Mouse (Mus musculus): ENCODE results near the gene Zfpm1.

The Zfpm1 gene

DNA sequence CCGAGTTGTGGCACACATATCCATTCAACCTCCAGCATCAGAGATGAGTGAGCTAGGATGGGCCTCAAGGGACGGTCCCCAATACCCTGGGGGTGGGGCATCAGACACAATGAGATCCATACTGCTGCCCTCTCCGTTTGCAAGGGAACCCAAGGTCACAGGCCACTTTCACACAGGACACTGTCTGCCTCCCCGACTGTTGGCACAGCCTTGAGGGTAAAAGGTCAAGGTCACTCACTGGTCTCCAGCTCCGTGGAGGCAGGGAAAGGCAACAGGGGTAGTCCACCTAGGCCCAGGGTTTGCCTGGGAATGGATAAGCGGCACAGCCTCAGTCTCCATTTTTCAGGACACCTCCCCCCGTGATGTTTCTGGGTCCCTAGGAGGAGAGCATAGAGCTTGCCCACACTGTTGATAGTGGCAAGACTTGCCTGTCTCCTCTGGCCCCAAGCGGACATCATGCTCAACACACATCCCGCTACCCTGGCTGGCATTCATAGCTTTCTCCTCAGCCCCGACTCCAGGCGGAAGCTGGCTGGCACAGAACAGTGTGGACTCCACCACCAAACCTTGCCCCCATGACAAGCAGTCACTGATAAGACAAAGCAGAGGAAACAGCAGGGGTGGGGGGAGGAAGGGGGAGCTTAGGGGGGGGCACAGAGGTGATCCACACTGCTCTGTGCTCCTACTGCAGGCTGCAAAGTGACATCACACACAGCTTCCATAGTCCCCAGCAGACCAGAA is 7.1 kb upstream of the Zfpm1 start:
- 82% methylated on average over 11 of the region's 11 CpGs for WGBS

GRCm38 (mm10) chr8:122276308-122276707 is 5.6 kb upstream of the Zfpm1 start:
- 97% methylated on average over 5 of the region's 5 CpGs for WGBS

- 78% methylated on average over 18 of the region's 18 CpGs for WGBS
These were observed 4.5 kb upstream of the Zfpm1 start for GRCm38 (mm10) chr8:122277204-122277995.

DNA sequence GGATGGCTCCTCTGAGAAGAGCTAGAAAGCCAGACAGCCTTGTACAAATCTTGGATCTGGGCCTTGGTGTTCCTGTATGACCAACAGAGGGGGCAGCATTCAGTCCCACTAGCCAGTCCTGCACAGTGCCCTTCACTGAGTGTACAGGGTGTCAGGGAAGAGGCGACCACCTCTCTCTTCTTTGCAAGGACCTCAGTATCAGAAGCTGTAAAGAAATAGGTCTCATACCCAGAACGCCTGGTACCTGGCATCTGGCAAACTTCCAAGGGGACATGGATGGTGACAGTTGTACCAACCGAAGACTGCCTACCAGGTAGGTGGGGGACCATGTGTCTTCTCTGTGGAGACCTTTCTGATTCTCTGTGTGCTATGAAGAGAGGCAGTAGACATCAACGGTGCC is 1.8 kb upstream of the Zfpm1 start:
- 77% methylated on average over 4 of the region's 4 CpGs for WGBS

DNA sequence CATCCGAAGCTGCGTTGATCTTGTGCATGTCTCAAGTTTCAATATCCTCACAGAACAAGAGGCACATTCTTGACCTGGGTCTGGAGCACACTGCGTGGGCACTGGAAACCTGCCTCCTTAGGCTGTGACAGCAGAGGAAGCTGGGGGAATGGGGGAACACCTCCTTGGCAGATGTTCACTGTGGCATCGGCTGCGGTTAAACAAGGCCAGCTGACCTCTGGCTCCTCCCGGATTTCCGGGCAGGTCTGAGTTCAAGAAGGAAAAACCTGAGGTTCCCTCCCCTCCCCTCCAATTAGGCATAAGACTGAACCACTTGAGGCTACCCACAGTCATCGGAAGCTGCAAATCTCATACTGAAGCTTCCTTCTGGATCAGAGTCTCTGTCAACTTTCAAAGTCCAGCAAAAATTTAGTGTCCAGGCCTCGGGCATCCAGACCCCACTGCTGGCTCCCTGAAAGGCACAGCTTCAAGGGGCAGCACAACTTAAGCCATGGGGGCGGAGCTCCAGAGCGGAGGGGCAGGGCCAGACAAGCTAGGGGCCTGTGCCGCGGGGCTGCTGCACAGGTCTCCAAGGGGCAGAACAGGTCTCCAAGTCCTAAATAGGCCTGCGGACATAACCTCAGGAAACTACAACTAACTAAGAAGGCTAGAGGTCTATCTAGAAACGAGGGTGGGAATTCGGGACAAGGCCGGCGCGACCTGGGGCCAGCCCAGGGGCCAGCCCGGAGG is 1.2 kb upstream of the Zfpm1 start:
- 28% methylated on average over 20 of the region's 20 CpGs for WGBS

DNA sequence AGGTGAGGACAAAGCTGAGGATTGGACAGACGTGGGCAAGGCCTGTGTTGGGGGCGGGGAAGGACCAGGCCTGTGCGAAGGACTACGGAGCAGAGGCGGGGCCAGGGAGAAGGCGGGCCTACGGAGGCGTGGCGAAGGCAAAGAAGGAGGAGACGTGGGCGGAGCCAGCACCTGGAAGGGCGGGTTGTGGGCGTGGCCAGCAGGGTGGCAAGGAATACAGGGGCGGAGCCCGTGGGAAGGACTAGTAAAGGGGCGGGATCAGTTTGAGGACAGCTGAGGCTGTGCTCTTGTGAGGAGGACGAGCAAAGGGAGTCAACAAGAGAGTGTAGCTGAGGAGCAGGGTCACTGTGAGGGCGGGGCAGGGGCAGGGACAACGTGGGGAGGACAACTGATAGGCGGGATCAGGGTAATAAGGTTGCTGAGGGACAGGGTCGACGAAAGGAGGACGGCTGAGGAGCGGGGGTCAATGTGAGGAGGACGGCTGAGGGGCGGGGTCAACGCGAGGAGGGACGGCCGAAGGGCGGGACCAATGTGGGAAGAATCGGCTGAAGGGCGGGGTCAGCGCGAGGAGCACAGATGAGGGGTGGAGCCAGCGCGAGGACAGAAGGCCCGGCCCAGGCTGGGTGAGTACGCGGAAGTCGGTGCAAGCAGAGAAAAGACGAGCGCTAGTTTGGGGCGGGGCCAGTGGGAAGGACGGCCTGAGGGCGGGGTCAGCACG is 465 bp upstream of the Zfpm1 start:
- 1% methylated on average over 47 of the region's 47 CpGs for WGBS

DNA sequence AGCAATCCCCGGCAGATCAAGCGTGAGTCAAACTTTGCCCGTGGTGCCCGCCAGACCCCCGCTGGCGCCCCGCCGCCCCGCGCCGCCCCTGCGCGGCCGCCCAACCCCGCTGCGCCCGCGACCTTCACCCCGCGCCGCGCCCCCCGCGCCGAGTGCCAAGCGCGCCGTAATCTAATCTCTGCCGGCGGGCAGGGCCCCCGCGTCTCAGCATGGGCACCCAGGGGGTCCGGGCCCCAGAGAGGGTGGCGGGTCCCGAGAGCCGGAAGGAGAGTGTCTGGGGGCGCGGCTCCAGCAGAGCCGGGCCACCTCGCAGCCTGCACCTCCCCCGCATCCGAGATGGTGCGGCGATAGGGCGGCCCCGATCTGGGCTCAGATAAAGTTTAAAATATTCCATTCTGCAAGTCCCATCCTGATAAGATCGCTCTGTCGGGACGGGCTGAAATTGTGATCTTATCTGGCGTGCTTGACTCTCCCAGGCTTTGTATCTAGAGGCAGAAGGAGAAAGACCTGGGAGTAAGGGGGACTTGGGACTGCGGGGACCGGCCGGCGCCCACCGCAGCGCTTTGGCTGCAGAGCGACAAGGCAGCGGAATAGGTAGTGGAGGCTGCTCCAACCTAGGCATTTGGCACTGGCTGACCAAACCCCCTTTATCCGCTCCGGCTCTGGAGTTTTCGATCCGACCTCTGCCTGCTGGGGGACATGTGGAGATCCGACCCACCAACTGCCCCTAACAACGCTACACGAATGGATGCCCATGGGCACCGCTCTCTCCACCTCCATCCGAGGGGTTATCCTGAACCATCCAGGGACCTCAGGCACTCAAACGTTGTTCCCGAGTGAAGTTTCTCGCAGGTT is 787 bp downstream of the Zfpm1 start:
- 1% methylated on average over 69 of the region's 70 CpGs for WGBS

DNA sequence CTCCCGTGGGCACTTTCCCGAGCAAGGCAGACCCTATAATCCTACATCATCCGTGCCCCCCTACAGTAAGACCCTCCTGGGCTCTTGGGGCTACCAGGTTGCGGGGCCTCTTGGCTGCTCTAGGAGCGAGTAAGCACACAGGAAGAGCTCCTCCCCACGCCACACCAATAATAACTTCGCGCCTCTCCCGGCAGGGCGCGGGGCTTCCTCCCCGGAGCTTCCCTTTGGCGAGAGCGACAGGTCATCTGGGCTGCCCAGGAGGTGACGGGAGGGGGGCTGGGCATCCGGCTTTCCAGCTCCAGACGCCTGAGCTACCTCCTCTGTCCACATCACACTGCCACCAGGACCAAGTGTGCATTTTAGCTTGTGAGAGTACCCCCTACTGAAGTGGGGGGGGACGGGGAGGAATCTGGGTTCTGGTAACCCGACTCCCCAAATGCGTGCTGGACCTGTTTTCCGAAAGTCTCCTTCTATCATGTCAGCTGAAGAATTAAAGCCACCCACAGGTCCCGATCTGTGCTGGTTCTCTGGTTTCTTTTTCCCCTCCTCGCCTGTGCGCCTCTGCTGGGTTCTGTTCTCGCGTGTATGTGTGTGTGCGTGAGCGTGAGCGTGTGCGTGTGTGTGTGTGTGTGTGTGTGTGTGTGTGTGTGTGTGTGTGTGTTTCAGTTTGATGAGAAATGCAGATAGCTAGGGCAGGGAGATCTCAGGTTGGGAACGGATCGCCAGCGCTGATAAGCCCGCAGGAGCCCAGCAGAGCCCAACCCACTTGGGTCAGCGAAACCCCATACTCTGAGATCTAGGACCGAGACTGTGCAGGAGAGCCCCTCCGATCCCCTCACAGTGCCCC is 1.6 kb downstream of the Zfpm1 start:
- WGBS = under 1% methylated on average over 35 of the region's 37 CpGs

GRCm38 (mm10) chr8:122284203-122284658 is 2.3 kb downstream of the Zfpm1 start:
- 3% methylated on average over 33 of the region's 33 CpGs for WGBS

- WGBS = 31% methylated on average over 21 of the region's 21 CpGs
These were observed 2.8 kb downstream of the Zfpm1 start for GRCm38 (mm10) chr8:122284659-122285261.

DNA sequence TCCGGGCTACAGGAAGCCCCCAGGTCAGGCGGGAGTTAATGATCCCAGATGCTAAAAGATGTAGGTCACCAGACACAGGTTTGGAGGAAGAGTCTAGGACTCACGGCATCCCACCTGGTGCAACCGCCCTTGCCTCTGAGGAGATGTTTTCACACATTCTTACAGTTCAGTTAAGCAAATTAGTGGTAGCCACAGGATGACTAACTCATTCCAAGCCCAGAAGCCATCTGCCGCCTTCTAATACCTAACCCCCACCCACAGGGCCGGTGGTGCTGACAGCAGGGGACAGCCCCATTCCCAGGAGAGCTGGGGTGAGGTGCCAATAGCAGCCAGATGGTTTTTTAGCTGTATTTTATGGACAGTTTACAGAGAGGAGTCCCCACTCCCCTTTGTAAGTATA is 3.8 kb downstream of the Zfpm1 start:
- 73% methylated on average over 6 of the region's 6 CpGs for WGBS

DNA sequence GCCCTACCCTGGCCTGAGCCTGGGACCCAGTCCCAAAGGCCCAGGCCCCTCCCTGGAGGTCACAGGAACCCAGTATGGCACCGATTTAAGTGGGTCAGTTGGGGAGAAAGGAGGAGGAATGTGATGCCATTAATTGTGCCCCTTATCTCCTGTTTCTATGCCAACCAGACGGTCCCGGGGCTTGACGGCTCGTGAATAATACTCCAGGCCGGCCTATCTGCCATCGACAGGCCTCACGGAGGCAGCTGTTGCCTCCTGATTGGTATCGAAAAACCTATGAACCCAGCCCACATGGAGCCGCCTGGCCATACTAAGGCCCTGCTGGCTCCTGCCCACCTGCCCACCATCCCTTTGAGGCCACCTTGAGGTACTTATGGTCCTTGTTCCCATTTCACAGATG is 5.0 kb downstream of the Zfpm1 start:
- WGBS = 92% methylated on average over 10 of the region's 10 CpGs

DNA sequence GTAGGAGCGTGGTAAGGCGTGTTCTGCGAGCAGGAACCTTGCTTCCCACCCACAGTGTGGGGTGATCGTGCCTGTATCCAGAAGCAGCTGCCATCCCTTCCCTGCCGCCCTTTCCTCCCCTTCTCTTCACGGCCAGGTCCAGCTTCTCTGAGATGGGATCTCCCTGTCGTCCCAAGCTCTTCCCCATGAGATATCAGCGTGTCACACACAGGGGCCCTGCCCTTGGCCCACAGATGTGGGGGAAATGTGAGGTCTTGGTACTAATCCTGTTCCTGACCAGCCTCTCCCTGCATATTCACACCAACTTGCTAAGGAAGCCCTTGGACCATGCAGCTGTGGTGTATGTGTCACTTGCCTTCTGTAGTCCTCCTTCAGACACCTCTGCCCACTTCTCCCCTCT is 5.8 kb downstream of the Zfpm1 start:
- 64% methylated on average over 8 of the region's 8 CpGs for WGBS

DNA sequence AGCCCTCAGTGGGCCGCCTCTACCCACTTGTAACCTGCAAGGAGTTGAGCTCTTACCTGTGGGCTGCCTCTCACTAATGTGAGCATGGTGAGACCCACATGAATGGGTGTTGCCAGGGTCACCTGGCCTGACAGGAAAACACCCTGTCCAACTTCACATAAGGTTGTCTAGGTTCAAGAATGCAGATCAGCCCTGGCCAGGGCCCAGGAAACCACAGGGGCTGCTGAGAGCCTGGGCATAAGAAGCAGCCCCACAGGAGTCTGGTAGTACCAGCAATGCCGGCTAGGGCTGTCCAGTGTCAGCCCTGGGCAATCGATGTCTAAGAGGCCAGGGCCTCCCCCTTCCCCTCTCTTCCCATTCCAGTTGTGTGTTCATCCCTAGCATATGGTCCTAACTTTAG is 6.4 kb downstream of the Zfpm1 start:
- WGBS = 74% methylated on average over 3 of the region's 3 CpGs

DNA sequence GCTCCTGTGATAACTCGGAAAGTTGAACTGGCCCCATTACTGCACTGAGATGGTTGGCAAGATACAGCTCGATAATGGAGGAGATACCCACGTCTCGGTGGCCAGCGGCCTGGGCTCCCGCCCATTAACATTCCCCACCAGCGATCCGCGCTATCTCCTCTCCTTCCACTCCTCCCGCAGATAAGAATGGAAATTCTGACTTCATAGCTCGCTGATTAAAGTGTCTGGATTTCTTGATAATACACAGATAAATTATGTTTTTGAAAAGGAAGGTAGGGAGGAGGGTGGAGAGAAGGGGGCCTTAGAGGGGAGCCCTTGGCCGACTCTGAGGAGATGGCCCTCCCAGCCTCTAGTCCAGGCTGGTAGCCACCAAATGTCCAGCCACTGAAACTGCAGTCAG is 9.1 kb downstream of the Zfpm1 start:
- WGBS = 89% methylated on average over 12 of the region's 12 CpGs

- 65% methylated on average over 10 of the region's 10 CpGs for WGBS
These were observed 9.6 kb downstream of the Zfpm1 start for GRCm38 (mm10) chr8:122291549-122291948.

DNA sequence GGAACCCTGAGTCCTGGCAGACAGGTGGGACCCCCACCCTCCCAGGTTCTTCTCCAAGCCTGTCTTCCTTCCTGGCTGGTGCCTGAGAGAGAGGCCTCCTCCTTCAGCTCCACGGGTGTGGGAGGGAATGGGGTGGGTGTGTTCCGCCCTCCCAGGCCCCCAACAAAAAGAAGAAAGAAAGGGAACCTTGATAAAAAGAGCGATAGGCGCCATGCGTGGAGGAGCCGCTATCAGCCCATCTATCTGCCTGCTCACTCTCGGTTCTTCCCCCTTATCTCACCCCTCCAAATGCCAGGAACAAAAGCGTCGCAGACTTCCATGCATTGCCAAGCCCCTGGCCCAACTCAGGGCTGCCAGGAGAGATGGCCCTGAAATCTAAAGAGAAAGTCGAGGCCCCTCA is 11.5 kb downstream of the Zfpm1 start:
- WGBS = 80% methylated on average over 10 of the region's 10 CpGs

DNA sequence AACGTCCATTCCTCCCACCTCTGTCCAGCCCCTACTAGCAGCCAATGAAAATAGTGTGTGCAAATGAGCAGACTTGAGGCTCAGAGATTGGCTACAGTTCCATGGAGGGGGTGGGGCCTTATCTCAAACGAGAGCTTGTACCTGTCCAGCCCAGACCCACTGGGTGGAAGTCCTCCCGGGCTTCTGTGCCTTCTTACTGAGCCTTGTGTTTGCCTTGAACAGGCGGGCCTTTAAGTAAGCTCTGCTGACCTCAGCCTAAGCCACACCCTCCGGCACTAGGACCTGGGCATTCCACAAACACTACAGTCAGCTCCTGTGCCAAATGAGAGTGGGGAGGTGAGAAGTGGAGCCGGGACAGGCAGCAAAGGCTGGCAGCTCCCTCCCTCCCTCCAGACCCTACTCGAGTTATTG is 12.3 kb downstream of the Zfpm1 start:
- WGBS = 39% methylated on average over 7 of the region's 7 CpGs

DNA sequence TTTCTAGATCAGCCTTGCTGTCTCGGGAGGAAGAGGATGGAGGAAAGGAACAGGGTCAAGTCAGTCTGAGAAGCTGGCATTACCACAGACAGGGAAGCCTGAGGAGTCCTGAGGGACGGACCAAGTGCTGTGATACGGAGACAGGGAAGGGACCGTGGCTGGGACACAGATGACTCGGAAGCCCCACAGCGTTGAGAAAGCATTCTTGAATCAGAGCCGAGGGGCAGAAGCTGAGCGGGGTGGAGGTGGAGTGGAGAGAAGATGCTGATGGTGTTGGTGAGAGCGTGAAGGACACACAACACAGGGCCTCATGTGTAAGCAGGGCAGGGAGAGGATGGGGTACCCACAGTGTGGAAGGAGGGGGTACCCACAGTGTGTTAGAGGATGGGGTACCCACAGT is 13.4 kb downstream of the Zfpm1 start:
- 71% methylated on average over 9 of the region's 9 CpGs for WGBS
